Comparison of ENCODE assay signal across 31 mouse cellular contexts in the genomic region with DNA sequence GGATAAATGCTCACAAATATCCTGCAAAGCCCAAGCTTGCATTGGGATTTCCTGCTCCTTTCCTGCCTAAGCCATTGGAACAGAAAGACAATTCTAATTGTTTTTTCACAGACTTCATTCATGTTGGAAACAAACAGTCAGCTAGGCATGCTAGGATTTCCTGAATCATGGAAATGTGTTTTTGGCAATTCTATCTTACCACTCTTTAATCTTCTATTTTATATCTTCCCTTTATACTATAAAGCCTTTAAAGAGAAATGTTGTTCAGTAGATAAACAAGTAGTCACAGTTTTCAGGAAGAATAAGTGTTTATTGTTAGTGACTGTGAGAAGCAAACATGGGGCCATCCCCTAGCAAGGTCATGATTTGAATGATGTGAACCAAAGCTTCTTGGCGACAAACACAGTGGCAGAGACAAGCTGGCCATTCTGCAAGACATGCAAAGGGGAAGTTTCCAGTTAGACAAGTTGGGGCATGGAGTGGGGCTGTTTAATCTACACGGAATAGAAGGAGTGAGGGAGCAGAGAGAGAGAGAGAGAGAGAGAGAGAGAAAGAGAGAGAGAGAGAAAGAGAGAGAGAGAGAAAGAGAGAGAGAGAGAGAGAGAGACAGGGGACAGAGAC.
"Had no signal": no experiment of that assay in that cellular context is flagged by ENCODE, and none has a peak within 500 bp of the region (broad histone marks: within the 10 kb centered on the region; RNA-seq: fewer than 3 reads in every experiment).

No protein-coding gene starts in this region.

- H3K27ac ChIP-seq: left cerebral cortex, adult 2 months; limb, embryonic 10.5 days; limb, embryonic 12.5 days; limb, embryonic 13.5 days; limb, embryonic 15.5 days; liver, embryonic 12.5 days; liver, embryonic 13.5 days; liver, embryonic 14.5 days; liver, embryonic 15.5 days; macrophage; midbrain, embryonic 10.5 days; midbrain, embryonic 12.5 days; midbrain, embryonic 13.5 days; midbrain, embryonic 15.5 days; neural tube, embryonic 12.5 days had no signal

- H3K27me3 ChIP-seq: limb, embryonic 12.5 days; limb, embryonic 13.5 days; limb, embryonic 15.5 days; liver, embryonic 12.5 days; liver, embryonic 13.5 days; liver, embryonic 15.5 days; lung, embryonic 15.5 days; megakaryocyte, embryonic 14.5 days; midbrain, embryonic 12.5 days; midbrain, embryonic 13.5 days; midbrain, embryonic 15.5 days; neural tube, embryonic 12.5 days had no signal

- H3K9me3 ChIP-seq: limb, embryonic 10.5 days; limb, embryonic 12.5 days; limb, embryonic 13.5 days; limb, embryonic 15.5 days; liver, embryonic 12.5 days; liver, embryonic 13.5 days; liver, embryonic 15.5 days; lung, embryonic 15.5 days; megakaryocyte, embryonic 14.5 days; midbrain, embryonic 10.5 days; midbrain, embryonic 12.5 days; midbrain, embryonic 13.5 days; midbrain, embryonic 15.5 days; neural tube, embryonic 12.5 days had no signal

- H3K9ac ChIP-seq: limb, embryonic 12.5 days; limb, embryonic 13.5 days; limb, embryonic 15.5 days; liver, embryonic 12.5 days; liver, embryonic 13.5 days; liver, embryonic 14.5 days; liver, embryonic 15.5 days; liver, postnatal 0 days; lung, embryonic 15.5 days; midbrain, embryonic 12.5 days; midbrain, embryonic 13.5 days; midbrain, embryonic 15.5 days; neural tube, embryonic 12.5 days had no signal

- H3K4me2 ChIP-seq: limb, embryonic 12.5 days; limb, embryonic 13.5 days; limb, embryonic 15.5 days; liver, embryonic 11.5 days; liver, embryonic 12.5 days; liver, embryonic 13.5 days; liver, embryonic 15.5 days; lung, embryonic 15.5 days; midbrain, embryonic 11.5 days; midbrain, embryonic 12.5 days; midbrain, embryonic 13.5 days; midbrain, embryonic 15.5 days; neural tube, embryonic 12.5 days had no signal

- H3K36me3 ChIP-seq: limb, embryonic 10.5 days; limb, embryonic 12.5 days; limb, embryonic 15.5 days; liver, embryonic 12.5 days; liver, embryonic 13.5 days; liver, embryonic 15.5 days; lung, embryonic 15.5 days; midbrain, embryonic 10.5 days; midbrain, embryonic 12.5 days; midbrain, embryonic 13.5 days; midbrain, embryonic 15.5 days; neural tube, embryonic 12.5 days had no signal

- H3K4me1 ChIP-seq: limb, embryonic 10.5 days; limb, embryonic 12.5 days; limb, embryonic 15.5 days; liver, embryonic 12.5 days; liver, embryonic 13.5 days; liver, embryonic 15.5 days; lung, embryonic 15.5 days; megakaryocyte, embryonic 14.5 days; midbrain, embryonic 12.5 days; midbrain, embryonic 15.5 days; neural tube, embryonic 12.5 days had no signal

- ATAC-seq: liver, embryonic 12.5 days; liver, postnatal 0 days; lung, postnatal 0 days; midbrain, embryonic 13.5 days; midbrain, embryonic 15.5 days; midbrain, embryonic 16.5 days had no signal

- H3K4me3 ChIP-seq: left cerebral cortex, adult 2 months; limb, embryonic 10.5 days; limb, embryonic 12.5 days; limb, embryonic 13.5 days; limb, embryonic 15.5 days; liver, embryonic 12.5 days; liver, embryonic 13.5 days; liver, embryonic 15.5 days; lung, embryonic 15.5 days; megakaryocyte, embryonic 14.5 days; midbrain, embryonic 10.5 days; midbrain, embryonic 12.5 days; midbrain, embryonic 13.5 days; midbrain, embryonic 15.5 days; myocyte; neural tube, embryonic 12.5 days had no signal

- DNase-seq: left cerebral cortex, postnatal 4 days; liver; liver, embryonic 13.5 days; liver, postnatal 0 days; lung, adult 18-20 months; lung, adult 2 months; lung, postnatal 10 days; lung, postnatal 36 days; lung, postnatal 4 days; midbrain, embryonic 14.5 days had no signal
